Mouse (Mus musculus) heart, adult 2 months (tissue): ENCODE measurements around the gene Tlr4.

Experiments
- CTCF ChIP-seq: fragments of 200-600 bp; IDR thresholded peaks from 2 replicates; pipeline ENCODE4 v1.8.1; 2022; ENCODE audit warnings: antibody characterized with exemption, mild to moderate bottlenecking, moderate library complexity
- POLR2A ChIP-seq: fragments of 200-500 bp; IDR thresholded peaks from 2 replicates; pipeline ENCODE4 v1.6.1; 2011; ENCODE audit warnings: mild to moderate bottlenecking, low read depth, low read length, control low read depth; ENCODE audit not compliant: insufficient read depth

- no peak for TF ChIP-seq POLR2A
- TF ChIP-seq CTCF: no peak
Observed at GRCm38 (mm10) chr4:66894547-66894946, 67.2 kb downstream of the Tlr4 start.
